ENCODE assay signal across 8 mouse cellular contexts in the genomic region with DNA sequence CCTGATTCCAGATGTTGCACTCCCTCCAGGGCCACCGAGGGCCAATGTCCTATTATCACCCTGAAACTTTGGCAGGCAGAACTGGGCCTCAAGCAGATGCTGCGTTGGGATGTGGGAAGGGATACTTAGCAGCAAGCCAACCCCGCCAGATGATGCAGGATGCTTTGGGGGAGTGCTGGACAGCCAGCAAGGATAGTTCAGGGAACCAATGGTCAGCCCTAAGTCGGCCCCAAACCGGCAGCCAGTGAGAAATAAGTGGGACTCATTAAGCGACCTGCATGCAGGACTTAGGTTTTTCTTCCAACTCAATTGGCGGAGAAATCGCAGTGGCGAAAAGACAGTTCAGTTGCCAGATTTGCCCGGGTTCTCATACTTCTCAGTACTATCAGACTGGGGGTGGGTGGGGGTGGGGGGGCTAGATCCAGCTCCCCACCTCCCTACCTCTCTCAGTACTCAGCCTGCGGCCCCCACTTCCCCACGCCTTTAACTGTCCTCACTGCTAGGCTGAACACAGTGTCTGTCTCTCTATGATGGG. TPM values are rescaled to one million over a fixed set of nuclear protein-coding genes. Genes with fewer than 3 reads are reported as not detected.
A peak's percentile ranks its signal among the peaks of the same experiment; 100 is the strongest.
DNase-seq lines count a peak whose midpoint lies in the region; ATAC-seq and TF ChIP-seq lines count a peak whose summit lies in the region.

No protein-coding gene starts in this region.

- peaks cover 6% of the 10 kb centered on the region for H3K4me1 ChIP-seq in liver, adult 2 months (ENCODE audit: control insufficient read depth, insufficient read depth, low read length)
- peaks cover 70% of the 10 kb centered on the region for H3K4me1 ChIP-seq in embryonic facial prominence, embryonic 10.5 days
- peaks cover 44% of the 10 kb centered on the region for H3K4me1 ChIP-seq in lung, postnatal 0 days (ENCODE audit: insufficient read depth, low read depth, low read length)

- 43% methylated on average over 12 of the region's 12 CpGs for WGBS in liver, adult 2 months
- WGBS in embryonic facial prominence, embryonic 10.5 days: 8% methylated on average over 12 of the region's 12 CpGs
- 15% methylated on average over 12 of the region's 12 CpGs for WGBS in lung, postnatal 0 days

- no peaks in the 10 kb centered on the region for H3K27me3 ChIP-seq in liver, adult 2 months (ENCODE audit: control insufficient read depth, insufficient read depth, low read length)
- peaks cover 21% of the 10 kb centered on the region for H3K27me3 ChIP-seq in embryonic facial prominence, embryonic 10.5 days (replicated peaks; ENCODE audit: low read depth, poor library complexity, severe bottlenecking)
- H3K27me3 ChIP-seq in lung, postnatal 0 days (replicated peaks; ENCODE audit: insufficient read depth, low read length): no peaks in the 10 kb centered on the region

- no peak for TF ChIP-seq POLR2A in liver, adult 2 months (IDR thresholded peaks at IDR 0.05; ENCODE audit: extremely low read depth, insufficient read depth, low read length)

- no peak for TF ChIP-seq CTCF in liver, adult 2 months (IDR thresholded peaks at IDR 0.05; ENCODE audit: low read depth, low read length)
- TF ChIP-seq CTCF in lung, postnatal 0 days (IDR thresholded peaks at IDR 0.05): no peak

- H3K36me3 ChIP-seq in liver, adult 2 months (ENCODE audit: control insufficient read depth, insufficient read depth, low read length): no peaks in the 10 kb centered on the region
- H3K36me3 ChIP-seq in embryonic facial prominence, embryonic 10.5 days (replicated peaks): 0 out of 2 replicates have a peak, but pooled peaks cover 4% of the 10 kb centered on the region
- H3K36me3 ChIP-seq in lung, postnatal 0 days (ENCODE audit: insufficient read depth, low read length): no peaks in the 10 kb centered on the region

- peak; percentile 31 for DNase-seq in liver, adult 2 months (ENCODE audit: extremely low read depth, low read depth, low spot score)
- DNase-seq in liver: no peak
- DNase-seq in embryonic facial prominence, embryonic 10.5 days (ENCODE audit: low spot score): peak; percentile 31
- peak; percentile 58 for DNase-seq in heart, postnatal 4 days
- DNase-seq in lung, postnatal 0 days (ENCODE audit: low spot score): peak; percentile 21
- no peak for DNase-seq in right cerebral cortex, postnatal 10 days (ENCODE audit: low spot score in 2 of 2)
- no peak for DNase-seq in layer of hippocampus, adult 9-11 months
- DNase-seq in urinary bladder, postnatal 14 days (ENCODE audit: low spot score): no peak

- peaks cover 4% of the 10 kb centered on the region; the same call in 1 of the 2 replicates for H3K79me2 ChIP-seq in liver, adult 2 months (ENCODE audit: control insufficient read depth, insufficient read depth, low read length)

- H3K9me3 ChIP-seq in embryonic facial prominence, embryonic 10.5 days: no peaks in the 10 kb centered on the region
- no peaks in the 10 kb centered on the region for H3K9me3 ChIP-seq in lung, postnatal 0 days (ENCODE audit: low read length)

- peak overlapping the region; percentile 69 for H3K4me2 ChIP-seq in lung, postnatal 0 days (replicated peaks; ENCODE audit: low read depth, low read length)

- H3K9ac ChIP-seq in liver, adult 2 months (ENCODE audit: low read depth, low read length): peak overlapping the region; percentile 68
- peak overlapping the region; percentile 95 for H3K9ac ChIP-seq in lung, postnatal 0 days (replicated peaks; ENCODE audit: low read depth)

- no peak for TF ChIP-seq EP300 in lung, postnatal 0 days (IDR thresholded peaks at IDR 0.05)

- H3K27ac ChIP-seq in liver, adult 2 months (replicated peaks; ENCODE audit: insufficient read depth, low read depth, low read length): peak overlapping the region; percentile 79
- peak overlapping the region; percentile 100 for H3K27ac ChIP-seq in embryonic facial prominence, embryonic 10.5 days (replicated peaks)
- peak overlapping the region; percentile 99 for H3K27ac ChIP-seq in lung, postnatal 0 days (ENCODE audit: low read length)

- no peak for ATAC-seq in lung, postnatal 0 days

- H3K4me3 ChIP-seq in liver, adult 2 months (ENCODE audit: insufficient read depth, low read depth, low read length): peak overlapping the region; percentile 70
- H3K4me3 ChIP-seq in embryonic facial prominence, embryonic 10.5 days: peak overlapping the region; percentile 92
- peak overlapping the region; percentile 95 for H3K4me3 ChIP-seq in lung, postnatal 0 days (ENCODE audit: low read depth, low read length)

RNA-seq across cellular contexts. Expression of a gene that starts 14.0 kb away (rescaled TPM):
- 2.5 and 3.4 TPM in 2 replicates for total RNA-seq in liver, adult 2 months (2014; rRNA removed)
- polyA plus RNA-seq in liver, adult 2 months (2012; rRNA removed): 5.9 and 9.5 TPM in 2 replicates
- polyA plus RNA-seq in embryonic facial prominence, embryonic 10.5 days (2016; fragmentation: Nextera tagmentation; extraction: Ambion mirVana): 26.6 and 30.2 TPM in 2 replicates
- total RNA-seq in heart, postnatal 4 days (2021): 10 to 100 TPM; 51.6 to 52.0 TPM
- 43.2 and 52.1 TPM in 2 replicates for polyA plus RNA-seq in lung, postnatal 0 days (2015; fragmentation: Nextera tagmentation; extraction: Ambion mirVana)

RNA-seq across cellular contexts. Expression of a gene that starts 52.0 kb away (rescaled TPM):
- 15.2 and 21.1 TPM in 2 replicates for total RNA-seq in liver, adult 2 months (2014; rRNA removed)
- 54.9 and 58.6 TPM in 2 replicates for polyA plus RNA-seq in liver, adult 2 months (2012; rRNA removed)
- polyA plus RNA-seq in embryonic facial prominence, embryonic 10.5 days (2016; fragmentation: Nextera tagmentation; extraction: Ambion mirVana): 17.8 and 18.9 TPM in 2 replicates
- total RNA-seq in heart, postnatal 4 days (2021): 10 to 100 TPM; 58.7 to 59.2 TPM
- 69.5 and 75.7 TPM in 2 replicates for polyA plus RNA-seq in lung, postnatal 0 days (2015; fragmentation: Nextera tagmentation; extraction: Ambion mirVana)

Comparison
In these comparisons a context has a peak if more than half of its experiments do, and no peak if none do; other contexts are left out.
1. DNase-seq: peak in liver, adult 2 months (single experiment), embryonic facial prominence, embryonic 10.5 days (single experiment), heart, postnatal 4 days (single experiment) and lung, postnatal 0 days (single experiment); none in liver (single experiment), right cerebral cortex, postnatal 10 days (0 of 2), layer of hippocampus, adult 9-11 months (single experiment) and urinary bladder, postnatal 14 days (single experiment).
2. Peak in every context shown above with its lines, with median percentiles within 50 percentile points of each other: H3K27ac ChIP-seq and H3K4me3 ChIP-seq.